Mouse (Mus musculus) lung, embryonic 16.5 days (tissue): ENCODE data around the gene Vmn1r120. TPM values are rescaled to one million over a fixed set of nuclear protein-coding genes. Genes with fewer than 3 reads are reported as not detected.
"Not testable (repeated sequence)": the region's sequence is repeated elsewhere in the genome, so short reads cannot be mapped to it uniquely, and the experiment has no call there.

Experiments
- ATAC-seq: fragments of 200-750 bp; cut with Nextera tagmentation; 2 replicates; pipeline ENCODE4 v1.8.0; 2017; ENCODE audit warnings: low read depth, mild to moderate bottlenecking, moderate library complexity
- H3K27ac ChIP-seq: fragments of 300-500 bp; sonication (generic); 2 replicates; pipeline ENCODE4 v1.5.1; 2014; ENCODE audit warnings: mild to moderate bottlenecking, control low read depth, low read length
- H3K27me3 ChIP-seq: fragments of 300-500 bp; sonication (generic); 2 replicates; pipeline ENCODE4 v1.6.1; 2014; ENCODE audit warnings: low read depth, low read length, mixed read lengths; ENCODE audit not compliant: control insufficient read depth, insufficient read depth
- H3K36me3 ChIP-seq: fragments of 300-500 bp; sonication (generic); 2 replicates; pipeline ENCODE4 v1.6.1; 2014; ENCODE audit warnings: low read length; ENCODE audit not compliant: control insufficient read depth, insufficient read depth
- H3K4me1 ChIP-seq: fragments of 300-500 bp; sonication (generic); replicated peaks from 2 replicates; pipeline ENCODE4 v1.6.1; 2014; ENCODE audit warnings: low read length, mixed read lengths; ENCODE audit not compliant: control insufficient read depth, insufficient read depth
- H3K4me2 ChIP-seq: fragments of 300-500 bp; sonication (generic); 2 replicates; pipeline ENCODE4 v1.6.1; 2014; ENCODE audit warnings: low read depth, low read length, control low read depth
- H3K4me3 ChIP-seq: fragments of 300-500 bp; sonication (generic); 2 replicates; pipeline ENCODE4 v1.5.1; 2014; ENCODE audit warnings: mild to moderate bottlenecking, low read length, control low read depth
- H3K9ac ChIP-seq: fragments of 300-500 bp; sonication (generic); 2 replicates; pipeline ENCODE4 v1.6.1; 2014; ENCODE audit warnings: low read length, control low read depth
- H3K9me3 ChIP-seq: fragments of 300-500 bp; sonication (generic); 2 replicates; pipeline ENCODE4 v1.6.1; 2016; ENCODE audit warnings: low read length; ENCODE audit not compliant: control insufficient read depth
- WGBS: fragments of 180-500 bp; shearing (Covaris S2); extraction: QIAGEN DNeasy Blood & Tissue Kit; methylation state at CpG from one replicate; pipeline ENCODE4 v1.1.7; 2014; 5-methylcytosine and 5-hydroxymethylcytosine counted together
- polyA plus RNA-seq: library from polyadenylated mRNA; unstranded; fragments of >200 nt; fragmentation: Nextera tagmentation; extraction: Ambion mirVana; gene quantifications from 2 replicates; pipeline ENCODE4 v1.2.1, GENCODE M21; 2015

The Vmn1r120 gene
- not detected in 2 replicates for polyA plus RNA-seq

DNA sequence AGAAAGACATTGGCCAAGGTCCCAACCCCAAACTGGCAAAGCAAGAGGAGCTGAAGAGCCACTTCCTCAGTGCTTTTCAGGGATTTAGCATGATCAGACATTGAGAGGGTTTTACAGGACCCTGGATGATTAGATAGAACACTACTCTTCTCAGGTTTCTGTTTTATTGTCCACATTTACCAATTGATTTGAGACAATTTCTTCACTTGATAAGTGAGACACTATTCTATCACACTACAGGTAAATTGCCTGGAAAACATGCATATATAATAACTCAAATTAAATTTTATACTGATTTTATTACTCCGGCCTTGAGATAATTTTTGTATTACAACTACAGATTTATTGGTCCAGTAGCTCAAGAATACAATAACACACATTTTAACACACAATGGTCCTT lies at the start of gene Vmn1r120:
Gene Vmn1r120 (minus strand): TSS at position 101 of the 400 bp plus-strand sequence.
- H3K4me1 ChIP-seq, H3K27me3 ChIP-seq, H3K4me2 ChIP-seq, H3K4me3 ChIP-seq, H3K9me3 ChIP-seq, H3K36me3 ChIP-seq, ATAC-seq, H3K27ac ChIP-seq, H3K9ac ChIP-seq: not testable (repeated sequence)
- WGBS, result 83% methylated on average over 1 of the region's 1 CpGs

GRCm38 (mm10) chr7:21098413-21098812 lies 44.8 kb upstream of the Vmn1r120 start, which contains the start of gene Vmn1r121:
Vmn1r121 (minus strand) TSS chr7:21098513.
- not testable (repeated sequence) for H3K4me2 ChIP-seq, H3K27ac ChIP-seq, H3K27me3 ChIP-seq, H3K9me3 ChIP-seq, H3K4me1 ChIP-seq, H3K36me3 ChIP-seq, ATAC-seq, H3K4me3 ChIP-seq, H3K9ac ChIP-seq
- WGBS, result 60% methylated on average over 4 of the region's 5 CpGs

- H3K9ac ChIP-seq, H3K4me3 ChIP-seq, H3K4me1 ChIP-seq, H3K27ac ChIP-seq, H3K27me3 ChIP-seq, ATAC-seq, H3K36me3 ChIP-seq, H3K4me2 ChIP-seq, H3K9me3 ChIP-seq: not testable (repeated sequence)
- no CpG with 5 or more reads among the region's 2 CpGs for WGBS
Measured at GRCm38 (mm10) chr7:21012355-21012754, 41.2 kb downstream of the Vmn1r120 start, which contains the start of gene Vmn1r119. Vmn1r119 (minus strand) TSS chr7:21012455.

Other genes with a start within 250 kb of the Vmn1r120 start
- not detected in 2 replicates for gene Vmn1r114, start 241.6 kb downstream of the Vmn1r120 start, polyA plus RNA-seq
- gene Vmn1r115, start 208.8 kb downstream of the Vmn1r120 start, polyA plus RNA-seq, result not detected in 2 replicates
- gene Vmn1r116, start 181.5 kb downstream of the Vmn1r120 start, polyA plus RNA-seq, result not detected in 2 replicates
- not detected in 2 replicates for gene Vmn1r117, start 169.7 kb downstream of the Vmn1r120 start, polyA plus RNA-seq
- gene Vmn1r118, start 141.4 kb downstream of the Vmn1r120 start, polyA plus RNA-seq, result not detected in 2 replicates
- not detected in 2 replicates for gene Vmn1r119, start 41.3 kb downstream of the Vmn1r120 start, polyA plus RNA-seq
- gene Vmn1r121, start 44.7 kb upstream of the Vmn1r120 start, polyA plus RNA-seq, result not detected in 2 replicates
- not detected in 2 replicates for gene Vmn1r122, start 80.3 kb upstream of the Vmn1r120 start, polyA plus RNA-seq
- not detected in 2 replicates for gene Vmn1r123, start 108.4 kb upstream of the Vmn1r120 start, polyA plus RNA-seq
- gene Gm5157, start 136.6 kb upstream of the Vmn1r120 start, polyA plus RNA-seq, result not detected in 2 replicates
- not detected in 2 replicates for gene Vmn1r124, start 206.8 kb upstream of the Vmn1r120 start, polyA plus RNA-seq
- gene Vmn1r125, start 218.4 kb upstream of the Vmn1r120 start, polyA plus RNA-seq, result not detected in 2 replicates
- gene Vmn1r126, start 247.7 kb upstream of the Vmn1r120 start, polyA plus RNA-seq, result not detected in 2 replicates